Mouse (Mus musculus): ENCODE results near the gene Hipk4. TPM values are rescaled to one million over a fixed set of nuclear protein-coding genes. Genes with fewer than 3 reads are reported as not detected.
"Not testable (repeated sequence)": the region's sequence is repeated elsewhere in the genome, so short reads cannot be mapped to it uniquely, and the experiment has no call there.

The Hipk4 gene
- polyA plus RNA-seq, 1 experiment from 2014 or later = 0.97 TPM

DNA sequence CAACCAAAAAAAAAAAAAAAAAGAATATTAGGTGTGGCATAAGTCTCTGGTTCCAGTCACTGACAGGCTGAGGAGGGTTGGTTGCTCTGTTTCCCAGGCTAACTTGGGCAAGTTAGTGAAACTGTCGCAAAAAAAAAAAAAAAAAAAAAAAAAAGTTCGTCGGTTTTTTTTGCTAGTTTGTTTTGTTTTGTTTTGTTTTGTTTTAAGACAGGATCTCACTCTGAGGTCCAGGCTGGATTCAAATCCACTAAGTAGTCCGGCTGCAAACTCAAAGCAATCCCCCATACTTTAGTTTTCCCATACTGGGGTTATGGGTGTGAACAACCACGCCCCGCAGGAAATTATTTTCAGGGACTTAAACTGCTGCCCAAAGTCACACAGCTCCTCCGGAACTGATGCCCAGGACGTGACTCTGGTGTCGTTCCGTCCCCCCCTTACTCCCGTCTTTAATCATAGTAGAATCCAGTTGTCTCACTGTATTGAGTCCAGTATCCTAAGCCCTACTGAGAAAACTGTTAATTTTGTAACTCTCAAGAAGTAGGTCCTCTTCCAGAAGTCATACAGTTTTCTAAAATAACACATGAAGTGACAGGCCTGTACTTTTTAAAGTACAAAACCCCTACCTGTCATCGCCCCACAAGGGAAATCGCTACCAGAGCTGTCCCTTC, 36.8 kb upstream of the Hipk4 start:
- Histone ChIP-seq H3K9ac (replicated peaks) (peak overlapping the region; percentile 44; the same call in 1 of the 2 replicates), H3K27me3 (no peaks in the 10 kb centered on the region), H3K27ac (peak overlapping the region; percentile 98), H3K4me2 (peak overlapping the region; percentile 74), H3K9me3 (no peaks in the 10 kb centered on the region), H3K4me1 (replicated peaks) (peaks cover 53% of the 10 kb centered on the region), H3K4me3 (replicated peaks) (peak overlapping the region; percentile 76), H3K36me3 (peaks cover 10% of the 10 kb centered on the region)
- WGBS = 5% methylated on average over 13 of the region's 13 CpGs
- peak; percentile 0; the same call in 1 of the 2 replicates for ATAC-seq (ENCODE audit: insufficient number of reproducible peaks, insufficient read depth, low FRiP score, low TSS enrichment, low read depth)

GRCm38 (mm10) chr7:27486770-27487697, 36.0 kb upstream of the Hipk4 start, which contains the start of gene Sertad1:
Sertad1 (plus strand) TSS chr7:27486910.
- peak within 1 kb of the TSS; percentile 98 for H3K27ac ChIP-seq
- H3K4me1 ChIP-seq (replicated peaks) = peaks cover 51% of the 10 kb centered on the region
- H3K27me3 ChIP-seq = no peaks in the 10 kb centered on the region
- H3K36me3 ChIP-seq = peaks cover 10% of the 10 kb centered on the region
- peak within 1 kb of the TSS; percentile 74 for H3K4me2 ChIP-seq
- no peaks in the 10 kb centered on the region for H3K9me3 ChIP-seq
- peak; percentile 95 for ATAC-seq (ENCODE audit: insufficient number of reproducible peaks, insufficient read depth, low FRiP score, low TSS enrichment, low read depth)
- peak within 1 kb of the TSS; percentile 90 for H3K9ac ChIP-seq (replicated peaks)
- WGBS = under 1% methylated on average over 77 of the region's 80 CpGs
- peak within 1 kb of the TSS; percentile 76 for H3K4me3 ChIP-seq (replicated peaks)

DNA sequence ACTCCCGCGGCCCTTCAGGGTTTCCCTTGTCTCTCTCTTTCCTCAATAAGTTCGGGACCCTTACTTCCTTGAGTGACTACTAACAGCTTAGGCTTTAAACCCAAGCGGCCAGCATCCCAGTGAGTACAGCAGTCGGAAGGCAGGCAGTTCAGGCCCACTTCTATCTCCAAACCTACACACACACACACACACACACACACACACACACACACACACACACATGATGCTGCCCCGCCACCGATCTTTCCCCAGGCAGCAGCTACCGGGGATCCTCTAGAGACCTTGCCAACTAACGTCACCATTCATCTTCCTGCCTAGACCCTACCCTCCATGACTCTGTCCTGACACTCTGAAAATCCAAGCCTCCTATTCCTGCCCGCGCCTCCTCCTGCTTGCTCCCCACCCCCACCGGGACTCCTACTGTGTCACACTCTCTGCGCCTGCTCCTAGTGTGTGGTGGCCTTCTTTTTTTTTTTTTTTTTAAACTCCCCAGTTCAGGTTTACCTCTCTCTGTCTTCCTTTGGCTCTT, 35.3 kb upstream of the Hipk4 start:
- H3K4me3 ChIP-seq (replicated peaks) = peak overlapping the region; percentile 76
- peak overlapping the region; percentile 74 for H3K4me2 ChIP-seq
- H3K27ac ChIP-seq = peak overlapping the region; percentile 98
- no peaks in the 10 kb centered on the region for H3K9me3 ChIP-seq
- peaks cover 46% of the 10 kb centered on the region for H3K4me1 ChIP-seq (replicated peaks)
- no peaks in the 10 kb centered on the region for H3K27me3 ChIP-seq
- peaks cover 10% of the 10 kb centered on the region for H3K36me3 ChIP-seq
- no peak; the same call in 1 of the 2 replicates for ATAC-seq (ENCODE audit: insufficient number of reproducible peaks, insufficient read depth, low FRiP score, low TSS enrichment, low read depth)
- peak overlapping the region; percentile 90 for H3K9ac ChIP-seq (replicated peaks)
- WGBS = 2% methylated on average over 13 of the region's 13 CpGs

DNA sequence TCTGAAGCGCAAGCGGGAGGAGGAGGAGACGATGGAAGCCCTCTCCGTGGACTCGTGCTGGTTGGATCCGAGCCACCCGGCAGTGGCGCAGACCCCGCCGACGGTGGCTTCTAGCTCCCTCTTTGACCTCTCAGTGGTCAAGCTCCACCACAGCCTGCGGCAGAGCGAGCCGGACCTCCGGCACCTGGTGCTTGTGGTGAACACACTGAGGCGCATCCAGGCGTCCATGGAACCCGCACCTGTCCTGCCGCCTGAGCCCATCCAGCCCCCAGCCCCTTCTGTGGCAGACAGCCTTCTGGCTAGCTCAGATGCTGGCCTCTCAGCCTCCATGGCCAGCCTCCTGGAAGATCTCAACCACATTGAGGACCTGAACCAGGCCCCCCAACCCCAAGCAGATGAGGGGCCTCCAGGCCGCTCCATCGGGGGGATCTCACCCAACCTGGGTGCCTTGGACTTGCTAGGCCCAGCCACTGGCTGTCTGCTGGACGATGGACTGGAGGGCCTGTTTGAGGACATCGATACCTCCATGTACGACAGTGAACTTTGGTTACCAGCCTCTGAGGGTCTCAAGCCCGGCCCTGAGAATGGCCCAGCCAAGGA, 33.7 kb upstream of the Hipk4 start:
- Histone ChIP-seq H3K4me2 (no peak overlapping the region), H3K9ac (replicated peaks) (no peak overlapping the region), H3K4me3 (replicated peaks) (no peak overlapping the region), H3K36me3 (peaks cover 10% of the 10 kb centered on the region), H3K27ac (0 out of 2 replicates have a peak overlapping the region, but pooled peaks have one; percentile 88), H3K4me1 (replicated peaks) (peaks cover 46% of the 10 kb centered on the region), H3K27me3 (no peaks in the 10 kb centered on the region), H3K9me3 (no peaks in the 10 kb centered on the region)
- ATAC-seq (ENCODE audit: insufficient number of reproducible peaks, insufficient read depth, low FRiP score, low TSS enrichment, low read depth) = no peak
- 93% methylated on average over 24 of the region's 25 CpGs for WGBS

DNA sequence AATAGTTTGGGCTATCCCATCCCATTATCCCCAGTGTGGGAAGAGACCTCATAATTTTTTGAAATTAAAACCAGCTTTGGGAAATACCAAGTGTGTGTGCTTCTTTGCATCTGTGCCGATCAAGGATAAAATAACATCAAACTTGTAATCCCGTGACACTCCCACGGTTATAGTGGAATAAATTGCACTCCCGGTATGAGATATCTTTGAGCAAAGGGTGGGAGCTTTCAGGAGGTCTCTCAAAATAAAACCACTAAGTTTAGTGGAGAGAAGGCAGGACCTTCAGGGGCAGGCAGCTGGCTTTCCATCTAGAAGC, 32.9 kb upstream of the Hipk4 start:
- Histone ChIP-seq H3K4me3 (replicated peaks) (peak overlapping the region; percentile 43), H3K9ac (replicated peaks) (peak overlapping the region; percentile 58), H3K9me3 (no peaks in the 10 kb centered on the region), H3K36me3 (peaks cover 10% of the 10 kb centered on the region), H3K27ac (peak overlapping the region; percentile 88), H3K4me2 (peak overlapping the region; percentile 69), H3K4me1 (replicated peaks) (peaks cover 46% of the 10 kb centered on the region), H3K27me3 (no peaks in the 10 kb centered on the region)
- WGBS = 35% methylated on average over 4 of the region's 4 CpGs
- no peak for ATAC-seq (ENCODE audit: insufficient number of reproducible peaks, insufficient read depth, low FRiP score, low TSS enrichment, low read depth)

DNA sequence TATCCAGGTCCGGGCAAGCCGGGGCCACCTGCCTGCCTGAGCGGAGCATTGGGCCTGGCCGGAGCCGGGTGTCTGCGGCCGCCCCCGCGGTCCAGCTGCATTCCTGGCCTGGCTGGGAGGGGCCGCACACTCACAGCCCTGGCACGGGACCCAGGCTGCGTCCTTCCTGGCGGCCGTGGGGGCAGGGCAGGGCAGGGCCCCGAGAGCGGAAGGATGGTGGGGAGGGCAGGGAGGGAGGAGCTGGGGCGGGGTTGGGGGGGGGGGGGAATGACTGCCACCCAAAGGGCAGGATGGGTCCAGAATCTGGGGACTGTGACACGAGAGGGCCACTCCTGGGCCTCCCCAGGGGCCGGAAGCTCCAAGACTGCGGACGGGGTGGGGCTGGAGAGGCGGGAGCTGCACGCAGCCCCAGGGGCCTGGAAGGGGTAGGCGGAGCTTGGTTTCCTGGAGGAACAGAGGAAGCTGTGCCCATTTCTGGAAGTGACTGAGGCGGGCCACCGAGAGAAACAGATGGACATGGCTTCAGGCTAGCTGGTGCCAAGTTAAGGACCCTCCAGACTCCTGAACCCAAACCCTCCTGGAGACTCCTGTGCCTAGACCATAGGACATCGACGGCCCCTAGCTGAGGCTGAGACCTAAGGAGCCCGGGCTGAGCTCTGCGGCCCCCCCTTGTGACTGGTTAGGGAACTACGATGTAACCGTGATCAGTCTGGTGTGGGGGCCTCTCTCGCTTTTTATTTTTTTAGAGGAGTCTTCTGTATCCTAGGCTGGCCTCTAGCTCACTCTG, 32.3 kb upstream of the Hipk4 start:
- H3K4me2 ChIP-seq = peak overlapping the region; percentile 69
- H3K4me1 ChIP-seq (replicated peaks) = peaks cover 42% of the 10 kb centered on the region
- peak overlapping the region; percentile 58 for H3K9ac ChIP-seq (replicated peaks)
- no peaks in the 10 kb centered on the region for H3K9me3 ChIP-seq
- ATAC-seq (ENCODE audit: insufficient number of reproducible peaks, insufficient read depth, low FRiP score, low TSS enrichment, low read depth) = peak; percentile 43
- H3K4me3 ChIP-seq (replicated peaks) = peak overlapping the region; percentile 43
- peaks cover 10% of the 10 kb centered on the region for H3K36me3 ChIP-seq
- no peaks in the 10 kb centered on the region for H3K27me3 ChIP-seq
- peak overlapping the region; percentile 88 for H3K27ac ChIP-seq
- under 1% methylated on average over 28 of the region's 33 CpGs for WGBS

DNA sequence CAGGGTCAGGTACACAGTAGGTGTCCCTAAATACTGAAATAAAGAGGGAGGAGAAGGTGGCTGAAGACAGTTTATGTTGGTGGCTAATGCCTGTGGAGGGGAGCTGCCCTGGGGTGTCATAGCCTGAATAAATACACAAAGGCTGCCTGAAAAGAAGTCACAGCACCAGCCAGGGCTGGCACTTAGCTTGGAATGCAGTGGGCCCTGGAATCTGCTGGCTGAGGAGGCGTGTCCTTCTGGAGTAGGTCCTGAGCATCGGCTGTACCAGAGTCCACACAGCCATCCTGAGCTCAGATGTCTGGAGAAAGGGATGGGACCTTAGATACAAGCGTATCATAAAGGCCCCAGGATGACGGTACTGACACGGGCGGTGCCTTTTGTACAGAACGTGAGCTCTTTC, 31.2 kb upstream of the Hipk4 start:
- Histone ChIP-seq H3K4me2 (no peak overlapping the region), H3K36me3 (peaks cover 10% of the 10 kb centered on the region), H3K4me1 (replicated peaks) (peaks cover 42% of the 10 kb centered on the region), H3K27me3 (no peaks in the 10 kb centered on the region), H3K9ac (replicated peaks) (no peak overlapping the region), H3K4me3 (replicated peaks) (no peak overlapping the region), H3K27ac (0 out of 2 replicates have a peak overlapping the region, but pooled peaks have one; percentile 53), H3K9me3 (no peaks in the 10 kb centered on the region)
- WGBS = 74% methylated on average over 7 of the region's 7 CpGs
- ATAC-seq (ENCODE audit: insufficient number of reproducible peaks, insufficient read depth, low FRiP score, low TSS enrichment, low read depth) = no peak

DNA sequence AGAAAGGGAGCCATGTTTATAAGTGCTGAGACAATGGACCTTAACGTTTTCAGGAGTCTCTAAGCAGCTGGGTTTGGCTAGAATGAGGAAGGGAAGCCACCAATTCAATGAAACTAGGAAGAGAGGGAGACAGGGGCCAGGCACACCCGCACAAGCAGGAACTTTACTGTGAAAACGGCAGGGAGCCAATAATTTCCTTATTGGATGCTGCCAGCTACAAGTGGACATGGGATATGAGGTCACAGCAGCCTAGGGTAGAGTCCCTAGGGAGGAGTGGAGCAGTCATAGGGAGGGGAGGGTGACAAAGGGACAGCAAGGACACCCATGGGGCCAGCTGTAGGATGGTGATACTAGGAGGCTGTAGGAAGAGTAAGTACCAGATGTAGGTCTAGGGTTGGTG, 30.0 kb upstream of the Hipk4 start:
- H3K4me1 ChIP-seq (replicated peaks) = peaks cover 40% of the 10 kb centered on the region
- ATAC-seq (ENCODE audit: insufficient number of reproducible peaks, insufficient read depth, low FRiP score, low TSS enrichment, low read depth) = no peak
- 77% methylated on average over 3 of the region's 3 CpGs for WGBS

DNA sequence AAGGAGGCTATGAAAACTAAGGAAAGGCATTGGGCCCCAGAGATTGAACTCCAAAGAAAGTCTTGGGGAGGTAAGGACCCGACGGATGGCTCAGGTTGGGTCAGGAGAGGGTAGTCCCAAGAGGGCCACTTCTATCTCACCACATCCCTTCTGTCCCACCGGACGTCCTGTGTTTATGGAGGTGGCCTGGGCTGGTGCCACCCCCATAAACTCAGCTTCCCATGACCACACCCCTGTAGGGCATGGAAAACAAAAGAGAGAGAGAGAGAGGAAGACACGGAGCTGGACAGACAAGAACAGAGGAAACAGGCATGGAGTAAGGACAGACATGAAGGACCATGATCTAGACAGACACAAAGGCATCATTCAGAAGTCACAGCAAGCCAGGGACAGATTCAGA, 29.6 kb upstream of the Hipk4 start:
- H3K9ac ChIP-seq (replicated peaks) = no peak overlapping the region
- no peaks in the 10 kb centered on the region for H3K27me3 ChIP-seq
- no peak for ATAC-seq (ENCODE audit: insufficient number of reproducible peaks, insufficient read depth, low FRiP score, low TSS enrichment, low read depth)
- no peaks in the 10 kb centered on the region for H3K9me3 ChIP-seq
- peaks cover 36% of the 10 kb centered on the region for H3K4me1 ChIP-seq (replicated peaks)
- no peak overlapping the region for H3K27ac ChIP-seq
- no peak overlapping the region for H3K4me2 ChIP-seq
- 82% methylated on average over 5 of the region's 5 CpGs for WGBS
- no peak overlapping the region for H3K4me3 ChIP-seq (replicated peaks)
- H3K36me3 ChIP-seq = peaks cover 10% of the 10 kb centered on the region

More for the DNA sequence above, 30.0 kb upstream of the Hipk4 start:
- no peaks in the 10 kb centered on the region for H3K9me3 ChIP-seq
- H3K4me2 ChIP-seq = no peak overlapping the region
- H3K27me3 ChIP-seq = no peaks in the 10 kb centered on the region
- no peak overlapping the region for H3K4me3 ChIP-seq (replicated peaks)
- H3K9ac ChIP-seq (replicated peaks) = no peak overlapping the region
- H3K27ac ChIP-seq = no peak overlapping the region
- peaks cover 10% of the 10 kb centered on the region for H3K36me3 ChIP-seq

DNA sequence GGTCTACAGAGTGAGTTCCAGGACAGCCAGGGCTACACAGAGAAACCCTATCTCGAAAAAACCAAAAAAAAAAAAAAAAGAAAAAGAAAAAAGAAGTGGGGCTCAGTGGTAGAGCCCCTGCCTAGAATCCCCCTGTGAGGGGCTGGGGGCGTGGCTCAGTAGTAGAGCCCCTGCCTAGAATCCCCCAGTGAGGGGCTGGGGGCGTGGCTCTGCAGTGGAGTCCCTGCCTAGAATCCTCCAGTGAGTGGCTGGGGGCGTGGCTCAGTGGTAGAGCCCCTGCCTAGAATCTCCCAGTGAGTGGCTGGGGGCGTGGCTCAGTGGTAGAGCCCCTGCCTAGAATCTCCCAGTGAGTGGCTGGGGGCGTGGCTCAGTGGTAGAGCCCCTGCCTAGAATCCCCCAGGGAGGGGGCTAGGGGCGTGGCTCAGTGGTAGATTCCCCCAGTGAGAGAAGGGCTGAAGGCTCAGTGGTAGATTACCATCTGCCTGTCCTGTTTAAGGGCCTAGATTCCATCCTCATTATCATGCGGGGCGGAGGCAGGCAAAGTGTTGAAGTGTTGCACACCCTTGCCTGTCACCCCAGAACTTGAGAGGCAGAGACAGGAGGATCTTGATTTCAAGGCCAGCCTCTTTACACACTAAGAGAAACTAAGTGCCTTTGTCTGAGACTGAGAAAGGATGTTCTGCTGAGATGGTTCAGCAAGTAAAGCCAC, 28.3 kb upstream of the Hipk4 start:
- not testable (repeated sequence) for H3K9me3 ChIP-seq; ATAC-seq (ENCODE audit: insufficient number of reproducible peaks, insufficient read depth, low FRiP score, low TSS enrichment, low read depth); H3K27me3 ChIP-seq; H3K4me3 ChIP-seq (replicated peaks); H3K4me2 ChIP-seq; H3K27ac ChIP-seq; H3K36me3 ChIP-seq; H3K9ac ChIP-seq (replicated peaks)
- peaks cover 26% of the 10 kb centered on the region for H3K4me1 ChIP-seq (replicated peaks)
- WGBS = 85% methylated on average over 9 of the region's 9 CpGs
